Mouse (Mus musculus) stomach, embryonic 14.5 days (tissue): ENCODE measurements at regions not wholly inside any gene's neighbourhood (a gene's known extent, or its start where the extent isn't known, plus 50 kb on each side); places are given as distances from the start of the nearest gene placed in this dataset.

Experiments
- ATAC-seq: fragments of 200-750 bp; cut with Nextera tagmentation; 2 replicates; pipeline ENCODE4 v1.8.0; 2017; ENCODE audit warnings: low read depth, moderate TSS enrichment; ENCODE audit not compliant: insufficient number of reproducible peaks, insufficient read depth, low FRiP score
- H3K27ac ChIP-seq: fragments of 300-500 bp; sonication (generic); 2 replicates; pipeline ENCODE4 v1.5.1; 2014; ENCODE audit warnings: mild to moderate bottlenecking, low read length, moderate library complexity, mixed read lengths
- H3K27me3 ChIP-seq: fragments of 300-500 bp; sonication (generic); 2 replicates; pipeline ENCODE4 v1.6.1; 2014; ENCODE audit warnings: low read length, control low read depth, mixed read lengths; ENCODE audit not compliant: control insufficient read depth, insufficient read depth
- H3K36me3 ChIP-seq: fragments of 300-500 bp; sonication (generic); 2 replicates; pipeline ENCODE4 v1.6.1; 2014; ENCODE audit warnings: mild to moderate bottlenecking, control low read depth, low read length, moderate library complexity, mixed read lengths; ENCODE audit not compliant: control insufficient read depth, insufficient read depth
- H3K4me1 ChIP-seq: fragments of 300-500 bp; sonication (generic); 2 replicates; pipeline ENCODE4 v1.6.1; 2014; ENCODE audit warnings: low read length, control low read depth, mixed read lengths; ENCODE audit not compliant: control insufficient read depth, insufficient read depth
- H3K4me2 ChIP-seq: fragments of 300-500 bp; sonication (generic); replicated peaks from 2 replicates; pipeline ENCODE4 v1.6.1; 2014; ENCODE audit warnings: low read depth, low read length, control low read depth
- H3K4me3 ChIP-seq: fragments of 300-500 bp; sonication (generic); 2 replicates; pipeline ENCODE4 v1.5.1; 2014; ENCODE audit warnings: low read depth, low read length, control low read depth
- H3K9ac ChIP-seq: fragments of 300-500 bp; sonication (generic); replicated peaks from 2 replicates; pipeline ENCODE4 v1.6.1; 2014; ENCODE audit warnings: low read depth, mild to moderate bottlenecking, control low read depth, low read length, moderate library complexity, mixed read lengths
- H3K9me3 ChIP-seq: fragments of 300-500 bp; sonication (generic); 2 replicates; pipeline ENCODE4 v1.6.1; 2016; ENCODE audit warnings: low read depth, low read length, control low read depth; ENCODE audit not compliant: control insufficient read depth
- WGBS: fragments of 180-500 bp; shearing (Covaris S2); extraction: QIAGEN DNeasy Blood & Tissue Kit; methylation state at CpG from one replicate; pipeline ENCODE4 v1.1.7; 2014; 5-methylcytosine and 5-hydroxymethylcytosine counted together

- Histone ChIP-seq H3K4me2 (0 out of 2 replicates have a peak overlapping the region, but pooled peaks have one; percentile 10), H3K4me1 (no peaks in the 10 kb centered on the region), H3K36me3 (no peaks in the 10 kb centered on the region), H3K4me3 (no peak overlapping the region), H3K9me3 (no peaks in the 10 kb centered on the region), H3K9ac (no peak overlapping the region), H3K27me3 (no peaks in the 10 kb centered on the region), H3K27ac (peak overlapping the region; percentile 48; the same call in 1 of the 2 replicates)
- peak; percentile 56; the same call in 1 of the 2 replicates for ATAC-seq
- whole genome bisulfite sequencing, result 1% methylated on average over 10 of the region's 10 CpGs
These were observed 77.5 kb downstream of the Gm5426 start for GRCm38 (mm10) chr10:96213876-96214275.

GRCm38 (mm10) chr10:96214285-96214684, 77.9 kb downstream of the Gm5426 start:
- Histone ChIP-seq H3K27ac (peak overlapping the region; percentile 48; the same call in 1 of the 2 replicates), H3K9ac (no peak overlapping the region), H3K4me2 (0 out of 2 replicates have a peak overlapping the region, but pooled peaks have one; percentile 10), H3K36me3 (no peaks in the 10 kb centered on the region), H3K27me3 (no peaks in the 10 kb centered on the region), H3K9me3 (no peaks in the 10 kb centered on the region), H3K4me3 (no peak overlapping the region), H3K4me1 (no peaks in the 10 kb centered on the region)
- WGBS, result 52% methylated on average over 7 of the region's 7 CpGs
- no peak for ATAC-seq

GRCm38 (mm10) chr10:96214946-96215345, 78.5 kb downstream of the Gm5426 start:
- Histone ChIP-seq H3K27ac (no peak overlapping the region), H3K36me3 (no peaks in the 10 kb centered on the region), H3K9ac (no peak overlapping the region), H3K4me2 (no peak overlapping the region), H3K4me1 (no peaks in the 10 kb centered on the region), H3K4me3 (no peak overlapping the region), H3K9me3 (no peaks in the 10 kb centered on the region), H3K27me3 (no peaks in the 10 kb centered on the region)
- no peak for ATAC-seq
- WGBS, result 84% methylated on average over 6 of the region's 6 CpGs

- Histone ChIP-seq H3K36me3 (no peaks in the 10 kb centered on the region), H3K9me3 (no peaks in the 10 kb centered on the region), H3K4me2 (no peak overlapping the region), H3K9ac (no peak overlapping the region), H3K4me1 (no peaks in the 10 kb centered on the region), H3K4me3 (no peak overlapping the region), H3K27me3 (no peaks in the 10 kb centered on the region), H3K27ac (no peak overlapping the region)
- ATAC-seq, result no peak
- WGBS, result 72% methylated on average over 4 of the region's 4 CpGs
These were observed 84.3 kb downstream of the Gm5426 start for GRCm38 (mm10) chr10:96220731-96221130.

- Histone ChIP-seq H3K4me2 (no peak overlapping the region), H3K4me3 (no peak overlapping the region), H3K9me3 (no peaks in the 10 kb centered on the region), H3K27me3 (no peaks in the 10 kb centered on the region), H3K36me3 (no peaks in the 10 kb centered on the region), H3K27ac (no peak overlapping the region), H3K9ac (no peak overlapping the region), H3K4me1 (0 out of 2 replicates have a peak, but pooled peaks cover 3% of the 10 kb centered on the region)
- ATAC-seq, result no peak
- 80% methylated on average over 8 of the region's 8 CpGs for WGBS
These were observed 94.0 kb downstream of the Gm5426 start for GRCm38 (mm10) chr10:96230391-96230790.

GRCm38 (mm10) chr10:96231309-96231708, 94.9 kb downstream of the Gm5426 start:
- no peak overlapping the region for H3K9ac ChIP-seq
- no peak for ATAC-seq

GRCm38 (mm10) chr10:96232889-96233288, 96.5 kb downstream of the Gm5426 start:
- H3K27ac ChIP-seq, result no peak overlapping the region
- H3K9me3 ChIP-seq, result no peaks in the 10 kb centered on the region
- H3K9ac ChIP-seq, result no peak overlapping the region
- no peaks in the 10 kb centered on the region for H3K27me3 ChIP-seq
- WGBS, result 40% methylated on average over 1 of the region's 1 CpGs
- H3K4me1 ChIP-seq, result 0 out of 2 replicates have a peak, but pooled peaks cover 3% of the 10 kb centered on the region
- no peaks in the 10 kb centered on the region for H3K36me3 ChIP-seq
- no peak overlapping the region for H3K4me2 ChIP-seq
- H3K4me3 ChIP-seq, result no peak overlapping the region
- no peak for ATAC-seq

More at GRCm38 (mm10) chr10:96231309-96231708, 94.9 kb downstream of the Gm5426 start:
- 85% methylated on average over 6 of the region's 6 CpGs for WGBS
- H3K27ac ChIP-seq, result no peak overlapping the region
- no peak overlapping the region for H3K4me3 ChIP-seq
- H3K4me1 ChIP-seq, result 0 out of 2 replicates have a peak, but pooled peaks cover 3% of the 10 kb centered on the region
- H3K27me3 ChIP-seq, result no peaks in the 10 kb centered on the region
- H3K9me3 ChIP-seq, result no peaks in the 10 kb centered on the region
- H3K36me3 ChIP-seq, result no peaks in the 10 kb centered on the region
- H3K4me2 ChIP-seq, result no peak overlapping the region

- no peaks in the 10 kb centered on the region for H3K9me3 ChIP-seq
- no peak overlapping the region for H3K27ac ChIP-seq
- H3K36me3 ChIP-seq, result no peaks in the 10 kb centered on the region
- ATAC-seq, result no peak
- no peak overlapping the region for H3K4me2 ChIP-seq
- no peak overlapping the region for H3K9ac ChIP-seq
- 0 out of 2 replicates have a peak, but pooled peaks cover 3% of the 10 kb centered on the region for H3K4me1 ChIP-seq
- H3K27me3 ChIP-seq, result no peaks in the 10 kb centered on the region
- H3K4me3 ChIP-seq, result no peak overlapping the region
- 43% methylated on average over 8 of the region's 10 CpGs for WGBS
These were observed 98.4 kb downstream of the Gm5426 start for GRCm38 (mm10) chr10:96234564-96235412.
